Mouse (Mus musculus) hindbrain, embryonic 14.5 days (tissue): ENCODE results near the gene Iqcd. TPM values are rescaled to one million over a fixed set of nuclear protein-coding genes. Genes with fewer than 3 reads are reported as not detected.
A peak's percentile ranks its signal among the peaks of the same experiment; 100 is the strongest.

Experiments used
- ATAC-seq: fragments of 200-750 bp; cut with Nextera tagmentation; 2 replicates; pipeline ENCODE4 v1.8.0; 2017; ENCODE audit warnings: moderate number of reproducible peaks, mild to moderate bottlenecking, moderate TSS enrichment, moderate library complexity; ENCODE audit not compliant: low FRiP score
- DNase-seq: peaks from one replicate; pipeline ENCODE4 v3.0.0-alpha.2; 2015; ENCODE audit warnings: low spot score
- H3K27ac ChIP-seq: fragments of 300-500 bp; sonication (generic); 2 replicates; pipeline ENCODE4 v1.5.1; 2014; ENCODE audit warnings: mild to moderate bottlenecking, moderate library complexity
- H3K27me3 ChIP-seq: fragments of 300-500 bp; sonication (generic); 2 replicates; pipeline ENCODE4 v1.6.1; 2014; ENCODE audit warnings: mild to moderate bottlenecking, low read length, mixed read lengths; ENCODE audit not compliant: control insufficient read depth, insufficient read depth
- H3K36me3 ChIP-seq: fragments of 300-500 bp; sonication (generic); replicated peaks from 2 replicates; pipeline ENCODE4 v1.6.1; 2014; ENCODE audit not compliant: control insufficient read depth, insufficient read depth
- H3K4me1 ChIP-seq: fragments of 300-500 bp; sonication (generic); replicated peaks from 2 replicates; pipeline ENCODE4 v1.6.1; 2014; ENCODE audit warnings: antibody characterized with exemption, low read length, mixed read lengths; ENCODE audit not compliant: control insufficient read depth, insufficient read depth
- H3K4me2 ChIP-seq: fragments of 300-500 bp; sonication (generic); replicated peaks from 2 replicates; pipeline ENCODE4 v1.6.1; 2014; ENCODE audit warnings: mild to moderate bottlenecking, moderate library complexity
- H3K4me3 ChIP-seq: fragments of 300-500 bp; sonication (generic); replicated peaks from 2 replicates; pipeline ENCODE4 v1.5.1; 2014; ENCODE audit warnings: mild to moderate bottlenecking, low read length
- H3K9ac ChIP-seq: fragments of 300-500 bp; sonication (generic); 2 replicates; pipeline ENCODE4 v1.6.1; 2014
- H3K9me3 ChIP-seq: fragments of 300-500 bp; sonication (generic); 2 replicates; pipeline ENCODE4 v1.6.1; 2016; ENCODE audit warnings: low read length; ENCODE audit not compliant: control insufficient read depth
- WGBS: fragments of 180-500 bp; shearing (Covaris S2); extraction: QIAGEN DNeasy Blood & Tissue Kit; methylation state at CpG from one replicate; pipeline ENCODE4 v1.1.7; 2014; 5-methylcytosine and 5-hydroxymethylcytosine counted together
- polyA plus RNA-seq: library from polyadenylated mRNA; unstranded; fragments of >200 nt; fragmentation: Nextera tagmentation; extraction: Ambion mirVana; gene quantifications from 2 replicates; pipeline ENCODE4 v1.2.1, GENCODE M21; 2014

Gene Iqcd
- polyA plus RNA-seq, 1 experiment from 2014 or later: 1.9 TPM

- H3K9ac ChIP-seq: no peak overlapping the region
Observed at GRCm38 (mm10) chr5:120579211-120579897, 9.5 kb upstream of the Iqcd start.

GRCm38 (mm10) chr5:120579898-120580626 is 8.8 kb upstream of the Iqcd start:
- Histone ChIP-seq H3K4me1 (peaks cover 29% of the 10 kb centered on the region), H3K4me3 (no peak overlapping the region), H3K9ac (no peak overlapping the region), H3K27ac (peak overlapping the region; percentile 71), H3K36me3 (peaks cover 14% of the 10 kb centered on the region; the same call in 1 of the 2 replicates), H3K9me3 (no peaks in the 10 kb centered on the region), H3K27me3 (no peaks in the 10 kb centered on the region), H3K4me2 (no peak overlapping the region)
- 77% methylated on average over 26 of the region's 26 CpGs for WGBS
- ATAC-seq (peak; percentile 44; the same call in 1 of the 2 replicates), DNase-seq (no peak)

More at GRCm38 (mm10) chr5:120579211-120579897, 9.5 kb upstream of the Iqcd start:
- Histone ChIP-seq H3K36me3 (peaks cover 14% of the 10 kb centered on the region; the same call in 1 of the 2 replicates), H3K4me3 (no peak overlapping the region), H3K27me3 (no peaks in the 10 kb centered on the region), H3K9me3 (no peaks in the 10 kb centered on the region), H3K4me1 (peaks cover 29% of the 10 kb centered on the region), H3K27ac (peak overlapping the region; percentile 71), H3K4me2 (no peak overlapping the region)
- WGBS: 48% methylated on average over 26 of the region's 26 CpGs
- ATAC-seq: peak; percentile 52; the same call in 1 of the 2 replicates
- DNase-seq: no peak

DNA sequence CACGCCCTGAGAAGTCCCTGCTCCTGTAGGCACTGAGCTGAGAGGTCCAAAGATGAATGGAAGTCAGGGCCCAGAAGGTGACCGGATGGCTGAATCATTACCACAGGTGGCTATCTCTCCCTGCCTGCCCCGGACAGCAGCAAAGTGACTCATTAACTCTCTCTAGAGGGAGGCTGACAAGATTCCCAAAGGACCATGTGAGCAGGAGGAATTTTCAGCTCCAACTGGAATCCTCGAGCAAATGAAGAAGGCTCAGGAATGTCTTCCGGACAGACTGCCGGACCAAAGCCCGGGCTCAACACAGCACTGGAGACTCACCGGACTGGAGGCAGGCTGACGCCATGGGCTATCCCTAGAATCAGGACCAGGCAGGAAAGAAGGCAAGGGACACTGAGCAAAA is 6.8 kb upstream of the Iqcd start:
- H3K9me3 ChIP-seq: no peaks in the 10 kb centered on the region
- no peak for DNase-seq
- H3K36me3 ChIP-seq: peaks cover 14% of the 10 kb centered on the region; the same call in 1 of the 2 replicates
- 84% methylated on average over 9 of the region's 9 CpGs for WGBS
- no peak overlapping the region for H3K9ac ChIP-seq
- H3K4me2 ChIP-seq: no peak overlapping the region
- H3K4me1 ChIP-seq: peaks cover 30% of the 10 kb centered on the region
- no peaks in the 10 kb centered on the region for H3K27me3 ChIP-seq
- H3K27ac ChIP-seq: no peak overlapping the region
- ATAC-seq: no peak
- H3K4me3 ChIP-seq: no peak overlapping the region

DNA sequence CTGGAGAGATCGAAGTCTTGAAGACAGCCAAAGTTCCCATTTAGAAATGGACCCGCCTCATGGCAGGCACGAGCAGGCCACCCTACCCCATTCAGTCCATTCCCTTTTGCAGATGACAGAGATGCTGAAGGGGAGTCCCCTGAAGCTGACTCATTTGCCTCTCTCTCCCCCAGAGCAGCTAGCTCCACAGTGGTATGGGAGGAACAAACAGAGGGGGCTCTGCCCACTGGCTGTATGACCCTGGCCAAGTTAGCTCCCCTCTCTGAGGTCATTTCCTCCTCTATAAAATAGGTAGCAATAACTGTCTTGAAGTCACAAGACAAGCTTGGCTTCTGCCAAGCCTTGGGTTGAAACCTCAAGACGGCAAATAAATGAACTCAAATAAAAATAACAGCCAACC is 5.3 kb upstream of the Iqcd start:
- Histone ChIP-seq H3K4me2 (no peak overlapping the region), H3K4me1 (peaks cover 30% of the 10 kb centered on the region), H3K36me3 (peaks cover 14% of the 10 kb centered on the region; the same call in 1 of the 2 replicates), H3K4me3 (no peak overlapping the region), H3K27ac (no peak overlapping the region), H3K9me3 (no peaks in the 10 kb centered on the region), H3K9ac (no peak overlapping the region), H3K27me3 (no peaks in the 10 kb centered on the region)
- DNase-seq (no peak), ATAC-seq (no peak)
- WGBS: 93% methylated on average over 4 of the region's 4 CpGs

DNA sequence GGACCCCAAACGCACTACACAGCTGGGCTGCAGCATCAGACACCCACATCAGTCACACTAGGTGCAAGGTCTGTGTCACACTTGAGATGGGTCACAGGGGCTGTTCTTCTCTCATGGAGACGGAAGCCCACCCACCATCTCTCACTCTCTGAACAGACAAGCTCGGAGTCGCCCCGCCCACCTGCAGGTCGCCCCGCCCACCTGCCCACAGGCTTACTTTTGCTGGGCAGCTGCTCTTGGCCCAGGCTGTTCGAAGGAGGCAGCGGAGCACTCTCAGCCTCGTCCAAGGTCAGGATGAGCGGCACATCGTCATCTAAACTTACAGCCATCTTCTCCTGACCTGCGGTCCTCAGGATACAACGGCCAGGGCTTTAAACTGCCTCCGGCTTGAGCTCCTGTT is 3.8 kb upstream of the Iqcd start:
- WGBS: 37% methylated on average over 15 of the region's 15 CpGs
- H3K9ac ChIP-seq: no peak overlapping the region
- H3K36me3 ChIP-seq: peaks cover 14% of the 10 kb centered on the region; the same call in 1 of the 2 replicates
- H3K4me3 ChIP-seq: no peak overlapping the region
- no peaks in the 10 kb centered on the region for H3K27me3 ChIP-seq
- H3K4me1 ChIP-seq: peaks cover 22% of the 10 kb centered on the region
- H3K4me2 ChIP-seq: no peak overlapping the region
- no peak for DNase-seq
- H3K27ac ChIP-seq: no peak overlapping the region
- no peak for ATAC-seq
- no peaks in the 10 kb centered on the region for H3K9me3 ChIP-seq

- DNase-seq: peak; percentile 26
- Histone ChIP-seq H3K4me2 (peak overlapping the region; percentile 99), H3K27ac (no peak overlapping the region), H3K27me3 (no peaks in the 10 kb centered on the region), H3K9me3 (no peaks in the 10 kb centered on the region), H3K4me3 (peak overlapping the region; percentile 90; the same call in 1 of the 2 replicates), H3K36me3 (peaks cover 14% of the 10 kb centered on the region; the same call in 1 of the 2 replicates), H3K9ac (peak overlapping the region; percentile 26; the same call in 1 of the 2 replicates), H3K4me1 (peaks cover 18% of the 10 kb centered on the region)
- no peak for ATAC-seq
- WGBS: 8% methylated on average over 17 of the region's 17 CpGs
Observed at GRCm38 (mm10) chr5:120586741-120587615, 1.8 kb upstream of the Iqcd start.

- H3K9ac ChIP-seq: 0 out of 2 replicates have a peak overlapping the region, but pooled peaks have one; percentile 92
- peak overlapping the region; percentile 90 for H3K4me3 ChIP-seq
- no peaks in the 10 kb centered on the region for H3K27me3 ChIP-seq
- H3K9me3 ChIP-seq: no peaks in the 10 kb centered on the region
- H3K4me1 ChIP-seq: peaks cover 18% of the 10 kb centered on the region
- H3K4me2 ChIP-seq: peak overlapping the region; percentile 99
- ATAC-seq (no peak), DNase-seq (peak; percentile 24)
- peaks cover 14% of the 10 kb centered on the region; the same call in 1 of the 2 replicates for H3K36me3 ChIP-seq
- no peak overlapping the region for H3K27ac ChIP-seq
- 35% methylated on average over 9 of the region's 9 CpGs for WGBS
Observed at GRCm38 (mm10) chr5:120587616-120587926, 1.2 kb upstream of the Iqcd start.

GRCm38 (mm10) chr5:120587940-120588568 is 762 bp upstream of the Iqcd start:
- WGBS: 2% methylated on average over 29 of the region's 29 CpGs
- no peak for DNase-seq
- Histone ChIP-seq H3K27me3 (no peaks in the 10 kb centered on the region), H3K36me3 (peaks cover 14% of the 10 kb centered on the region; the same call in 1 of the 2 replicates), H3K4me1 (peaks cover 18% of the 10 kb centered on the region), H3K27ac (peak overlapping the region; percentile 80), H3K9ac (peak overlapping the region; percentile 92), H3K9me3 (no peaks in the 10 kb centered on the region), H3K4me2 (peak overlapping the region; percentile 99), H3K4me3 (peak overlapping the region; percentile 90)
- ATAC-seq: no peak; the same call in 1 of the 2 replicates
